Mouse (Mus musculus) CH12F3 (cell line): ENCODE measurements around the gene Cobll1.

Source experiments
- in situ Hi-C: fragments of 300-500 bp; cut with MboI; formaldehyde crosslinking; loops from 2 replicates; pipeline ENCODE4 v1.14.3; 2020; ENCODE audit warnings: low sequenced_read_pairs

Cobll1 gene

DNA sequence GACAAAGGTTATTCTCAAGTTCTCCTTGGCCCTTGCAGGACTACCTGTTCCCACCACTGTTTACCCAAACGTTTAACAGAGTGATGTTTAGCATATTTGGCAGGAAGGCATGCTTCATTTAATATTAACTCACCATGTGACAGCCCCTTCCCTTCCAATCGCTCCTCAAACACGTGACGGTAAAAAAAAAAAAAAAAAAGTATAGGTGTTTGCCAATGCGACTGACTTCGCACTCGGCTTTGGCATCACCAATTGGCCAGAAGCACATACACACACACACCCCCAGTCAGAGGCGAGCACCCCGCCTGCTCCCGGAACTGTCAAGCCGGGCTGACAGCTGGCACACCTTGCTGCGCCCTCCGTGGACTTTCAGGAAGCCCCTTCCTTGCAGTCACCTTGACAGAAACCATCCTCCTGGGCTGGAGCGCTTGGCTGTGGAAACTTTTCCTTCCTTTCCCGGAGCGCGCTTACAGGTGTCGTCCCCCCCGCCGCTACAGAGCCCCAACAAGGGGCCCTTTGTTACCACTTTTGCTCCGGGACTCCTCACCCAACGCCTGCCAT lies 1.5 kb downstream of the Cobll1 start:
- in situ Hi-C loops = no loop called here

GRCm38 (mm10) chr2:65237116-65237515 lies 2.1 kb downstream of the Cobll1 start:
- in situ Hi-C loops = no loop called here

DNA sequence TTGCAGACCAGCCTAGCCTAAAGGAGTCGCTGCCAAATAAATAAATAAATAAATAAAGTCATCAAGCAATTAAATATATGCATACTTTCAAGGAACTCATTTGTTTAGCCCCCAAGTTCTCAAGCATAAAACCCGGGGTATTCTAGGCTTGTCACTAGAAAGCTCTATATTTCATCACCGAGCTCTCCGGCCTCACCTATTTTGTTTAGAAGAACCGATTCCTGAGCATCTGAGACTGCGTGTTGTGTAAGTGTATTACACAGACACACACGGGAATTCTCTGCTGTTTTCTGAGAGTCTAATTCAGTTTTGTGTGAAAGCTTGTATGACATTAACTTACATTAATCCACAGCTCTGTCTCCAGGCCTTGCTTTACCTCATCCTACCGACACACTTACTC lies 2.6 kb downstream of the Cobll1 start:
- in situ Hi-C loops = no loop called here

DNA sequence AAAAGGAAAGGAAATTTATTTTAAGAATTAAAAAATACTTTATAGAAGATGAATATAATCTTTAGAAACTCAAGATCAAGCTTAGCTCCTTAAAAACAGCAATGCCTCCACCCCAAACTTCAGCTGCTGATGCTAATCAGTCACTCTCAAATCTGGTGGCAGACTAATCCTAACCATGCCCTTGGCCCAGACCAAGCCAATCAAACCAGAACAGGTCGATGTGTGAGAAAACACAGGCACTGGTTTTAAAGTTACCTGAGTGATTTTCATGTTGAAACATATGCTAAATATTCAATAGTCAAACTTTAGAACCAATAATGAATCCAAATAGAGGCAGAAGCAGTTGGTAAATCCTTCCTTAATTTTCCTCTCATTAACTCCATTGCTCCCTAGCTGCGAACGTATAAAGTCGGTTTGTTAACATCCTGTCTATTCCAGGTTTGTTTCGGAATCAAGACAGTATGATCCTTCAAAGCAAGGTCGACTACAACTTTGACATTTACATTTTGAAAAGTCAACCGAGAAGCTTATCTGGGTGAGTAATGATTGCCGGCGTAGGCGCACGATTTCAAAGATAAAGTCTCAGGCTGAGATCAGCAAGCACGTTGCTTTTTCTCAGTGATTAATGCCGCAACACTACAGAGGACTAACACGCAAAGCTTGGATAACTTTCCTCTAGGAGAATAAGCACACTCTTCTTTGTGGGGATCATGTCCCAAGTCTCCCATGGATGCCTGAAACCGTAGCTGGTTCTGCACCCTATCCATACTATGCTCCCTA lies 6.3 kb downstream of the Cobll1 start:
- in situ Hi-C loops = no loop called here

- in situ Hi-C loops = no loop called here
These were observed 10.8 kb downstream of the Cobll1 start for GRCm38 (mm10) chr2:65228426-65228825.

GRCm38 (mm10) chr2:65227898-65228290 lies 11.3 kb downstream of the Cobll1 start:
- in situ Hi-C loops = no loop called here

- in situ Hi-C loops = no loop called here
These were observed 11.9 kb downstream of the Cobll1 start for GRCm38 (mm10) chr2:65227154-65227897.

- in situ Hi-C loops = no loop called here
These were observed 12.7 kb downstream of the Cobll1 start for GRCm38 (mm10) chr2:65226494-65226893.

DNA sequence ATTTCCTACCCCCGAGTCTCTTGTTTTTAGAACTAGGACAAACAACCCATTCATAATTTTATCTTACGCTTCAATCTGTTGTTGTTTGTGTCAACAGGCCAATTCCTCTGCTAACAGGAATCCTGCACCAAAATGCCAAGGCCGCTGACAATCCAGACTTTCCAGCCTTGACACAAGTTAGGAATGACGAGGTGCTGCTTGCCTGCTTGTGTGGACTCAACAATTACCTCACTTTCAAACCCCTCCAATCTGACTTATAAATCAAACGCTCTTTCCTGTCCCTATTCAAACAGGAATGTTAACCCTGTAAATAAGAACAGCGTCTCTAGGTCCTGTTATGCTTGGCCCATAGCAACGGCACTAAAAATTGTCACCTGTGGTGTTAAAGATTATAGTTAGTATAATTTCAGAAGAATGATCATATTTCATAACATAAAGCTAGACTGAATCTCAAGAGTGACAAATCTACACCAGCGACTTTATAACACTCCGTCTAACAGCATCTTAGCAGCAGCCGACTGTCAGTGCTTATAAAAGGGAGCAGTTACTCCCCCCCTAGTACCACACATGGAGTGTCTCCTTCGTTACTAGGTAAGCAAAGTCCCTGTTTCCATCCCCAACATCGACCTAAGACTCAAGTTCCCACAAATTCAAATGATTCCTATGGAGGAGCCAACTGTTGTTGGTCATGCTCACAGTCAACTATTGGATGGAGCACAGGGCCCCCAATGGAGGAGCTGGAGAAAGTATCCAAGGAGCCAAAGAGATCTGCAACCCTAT lies 15.1 kb downstream of the Cobll1 start:
- in situ Hi-C loops = no loop called here

DNA sequence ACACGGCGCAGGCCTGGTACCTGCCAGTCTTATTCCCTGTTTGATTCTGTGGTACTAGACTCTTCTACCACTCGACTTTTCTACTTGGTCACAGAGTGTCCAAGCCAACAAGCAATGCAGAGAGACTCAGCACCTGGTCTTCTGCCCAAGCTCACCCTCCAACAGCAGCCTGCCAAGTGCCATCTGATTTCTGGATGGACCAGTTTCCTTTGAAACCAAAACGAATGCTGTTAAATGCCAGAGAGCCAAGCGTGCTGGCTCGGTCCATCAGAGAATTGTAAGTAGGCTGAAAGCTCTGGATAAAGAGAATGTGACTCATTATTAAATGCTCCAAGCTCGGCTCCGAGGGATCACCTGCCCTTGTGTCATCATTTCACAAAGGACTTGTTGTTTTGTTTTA lies 16.2 kb downstream of the Cobll1 start:
- in situ Hi-C loops = no loop called here

GRCm38 (mm10) chr2:65221646-65222045 lies 17.6 kb downstream of the Cobll1 start:
- in situ Hi-C loops = no loop called here

DNA sequence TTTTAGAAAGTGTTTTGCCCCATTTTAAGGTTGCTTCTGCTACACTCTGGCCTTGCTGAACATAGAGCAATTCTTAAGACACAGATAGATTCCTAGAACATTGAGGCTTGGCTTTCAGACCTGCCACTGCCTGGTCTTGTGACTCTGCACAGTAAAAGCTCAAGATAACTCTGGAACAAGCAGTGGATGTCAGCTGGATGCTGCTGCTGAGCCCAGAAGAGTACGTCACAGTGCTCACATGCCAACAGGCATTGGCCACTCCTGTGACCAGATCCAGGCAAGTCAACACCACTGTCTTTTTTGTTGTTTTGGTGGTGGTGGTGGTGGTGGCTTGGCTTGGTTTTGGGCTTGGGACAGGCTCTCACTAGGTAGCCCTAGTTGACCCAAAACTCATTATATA lies 18.6 kb downstream of the Cobll1 start:
- in situ Hi-C loops = no loop called here

DNA sequence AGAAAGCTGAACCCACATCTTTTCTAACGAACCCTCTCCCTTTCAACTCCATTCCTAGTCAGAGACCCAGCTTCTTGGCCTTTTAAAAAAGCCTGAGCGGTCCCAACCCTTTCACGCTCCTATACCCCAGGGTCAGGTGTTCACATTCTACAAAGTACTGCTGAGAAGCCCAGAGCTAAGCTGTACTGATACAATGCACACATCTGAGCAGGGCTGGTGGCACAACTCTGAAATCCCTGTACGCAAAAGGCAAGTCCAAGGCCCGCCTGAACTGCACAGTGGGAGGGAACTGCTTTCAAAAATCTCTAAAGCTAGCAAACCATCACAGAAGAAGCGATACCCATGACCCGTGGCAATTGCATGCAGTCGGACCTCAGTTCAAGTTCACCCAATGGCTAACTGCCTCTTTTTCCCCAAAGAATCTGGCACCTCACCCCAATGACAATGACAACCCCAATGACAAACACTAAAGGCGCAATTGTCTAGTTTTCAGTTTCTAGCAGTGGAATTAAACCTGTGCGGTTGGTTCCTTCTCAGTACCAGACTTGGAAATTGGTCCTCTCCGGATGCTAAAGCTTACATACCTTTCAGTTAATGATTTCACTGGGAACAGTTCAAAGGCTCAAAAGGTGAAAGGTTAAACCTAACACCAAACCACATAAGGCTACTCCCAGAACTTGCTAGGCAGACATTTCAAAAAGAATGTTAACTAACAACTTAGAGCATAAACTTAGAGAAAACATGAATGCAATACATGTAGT lies 19.6 kb downstream of the Cobll1 start:
- in situ Hi-C loops = no loop called here

DNA sequence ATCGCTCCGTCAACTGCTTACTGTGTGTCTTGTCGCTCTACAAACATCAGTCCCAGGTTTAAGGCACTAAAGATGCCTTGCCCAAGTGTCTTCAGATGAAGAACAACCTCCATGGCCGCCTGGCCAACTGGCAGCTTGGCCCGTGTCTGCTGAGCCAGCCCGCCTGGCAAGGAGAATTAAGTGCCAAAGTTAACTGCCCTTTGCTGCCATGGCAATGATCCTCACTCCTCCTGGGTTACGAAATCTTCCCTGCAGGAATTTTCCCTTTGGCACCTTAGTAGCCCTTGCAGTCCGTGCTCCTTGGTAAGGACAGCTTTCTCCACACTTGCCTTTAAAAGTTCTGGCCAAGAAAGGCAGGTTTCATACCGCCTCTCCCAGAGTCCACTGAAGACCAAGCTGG lies 20.9 kb downstream of the Cobll1 start:
- in situ Hi-C loops = no loop called here

GRCm38 (mm10) chr2:65217677-65218076 lies 21.5 kb downstream of the Cobll1 start:
- in situ Hi-C loops = no loop called here

GRCm38 (mm10) chr2:65216163-65216562 lies 23.0 kb downstream of the Cobll1 start:
- in situ Hi-C loops = no loop called here

GRCm38 (mm10) chr2:65214556-65214955 lies 24.6 kb downstream of the Cobll1 start:
- in situ Hi-C loops = no loop called here

GRCm38 (mm10) chr2:65213675-65214074 lies 25.5 kb downstream of the Cobll1 start:
- in situ Hi-C loops = no loop called here

GRCm38 (mm10) chr2:65211620-65212019 lies 27.6 kb downstream of the Cobll1 start:
- in situ Hi-C loops = no loop called here

DNA sequence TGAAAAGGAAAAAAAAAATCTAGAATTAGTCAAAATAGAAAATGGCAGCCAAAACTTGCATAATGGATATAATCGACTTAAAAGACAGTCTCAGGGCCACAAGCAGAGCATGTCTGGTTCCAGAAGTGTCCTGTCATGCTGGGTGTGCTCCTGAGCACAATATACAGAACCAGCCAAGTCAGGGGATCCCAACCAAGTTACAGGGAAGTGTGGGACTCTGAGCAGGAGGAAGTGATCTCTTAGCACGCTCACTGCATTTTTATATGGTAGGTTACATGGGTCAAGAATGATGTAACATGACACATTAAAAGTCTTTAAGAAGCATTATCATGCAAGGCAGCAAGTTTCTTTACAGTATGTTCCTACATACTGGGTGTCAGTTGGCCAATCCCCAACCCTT lies 31.5 kb downstream of the Cobll1 start:
- in situ Hi-C loops = no loop called here

DNA sequence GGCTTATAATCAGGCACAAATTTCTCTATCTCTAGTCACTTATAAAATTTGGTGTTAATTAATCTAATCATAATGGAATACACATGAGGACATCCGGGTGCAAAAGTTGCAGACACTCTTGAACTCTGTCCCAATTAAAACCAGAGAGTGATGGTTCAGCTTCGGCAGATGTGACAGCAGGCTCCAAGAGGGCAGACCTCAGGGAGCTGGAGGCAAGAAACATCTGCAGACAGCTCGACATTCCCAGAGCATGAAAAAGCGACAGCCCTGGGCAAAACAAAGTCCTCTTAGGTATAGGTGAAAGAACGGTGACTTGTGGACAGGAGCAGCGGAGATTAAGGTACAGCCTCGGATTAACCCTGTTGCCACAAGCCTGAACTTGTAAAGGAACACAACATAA lies 35.5 kb downstream of the Cobll1 start:
- in situ Hi-C loops = no loop called here
